Mouse (Mus musculus) macrophage (primary cell): Measurements from ENCODE around the gene Srgap3. TPM values are rescaled to one million over a fixed set of nuclear protein-coding genes. Genes with fewer than 3 reads are reported as not detected.

Experiments used
- H3K27ac ChIP-seq: fragments of 350-480 bp; formaldehyde crosslinking; 2 replicates; pipeline ENCODE4 v1.9.0; 2021
- H3K36me3 ChIP-seq: fragments of 350-480 bp; formaldehyde crosslinking; 2 replicates; pipeline ENCODE4 v1.9.0; 2021; ENCODE audit errors: inconsistent target
- H3K4me3 ChIP-seq: fragments of 350-480 bp; formaldehyde crosslinking; 2 replicates; pipeline ENCODE4 v1.9.0; 2021; ENCODE audit errors: inconsistent target
- H3K79me2 ChIP-seq: fragments of 350-480 bp; formaldehyde crosslinking; 2 replicates; pipeline ENCODE4 v1.9.0; 2021; ENCODE audit errors: inconsistent target
- WGBS: methylation state at CpG from one replicate; pipeline ENCODE4 v1.1.7; 2026; ENCODE audit warnings: inconsistent platforms; ENCODE audit not compliant: missing documents; 5-methylcytosine and 5-hydroxymethylcytosine counted together
- polyA plus RNA-seq: library from polyadenylated mRNA; stranded (reverse); fragments of 250-400 nt; gene quantifications from 3 replicates; pipeline ENCODE4 v1.2.4, GENCODE M21; 2018; ENCODE audit warnings: inconsistent platforms

The Srgap3 gene
- polyA plus RNA-seq, 1 experiment from 2014 or later = 0.42 TPM

- Histone ChIP-seq H3K36me3 (no peaks in the 10 kb centered on the region), H3K4me3 (no peak overlapping the region)
- 91% methylated on average over 3 of the region's 3 CpGs for WGBS
Observed at GRCm38 (mm10) chr6:112839391-112839790, 107.7 kb downstream of the Srgap3 start.

GRCm38 (mm10) chr6:112838879-112839278, 108.2 kb downstream of the Srgap3 start:
- Histone ChIP-seq H3K4me3 (no peak overlapping the region), H3K27ac (no peak overlapping the region), H3K36me3 (no peaks in the 10 kb centered on the region), H3K79me2 (no peaks in the 10 kb centered on the region)
- WGBS = 97% methylated on average over 2 of the region's 2 CpGs

More at GRCm38 (mm10) chr6:112839391-112839790, 107.7 kb downstream of the Srgap3 start:
- no peaks in the 10 kb centered on the region for H3K79me2 ChIP-seq
- H3K27ac ChIP-seq = no peak overlapping the region

- Histone ChIP-seq H3K27ac (no peak overlapping the region), H3K36me3 (no peaks in the 10 kb centered on the region), H3K4me3 (no peak overlapping the region), H3K79me2 (no peaks in the 10 kb centered on the region)
- WGBS = 96% methylated on average over 4 of the region's 4 CpGs
Observed at GRCm38 (mm10) chr6:112836712-112837111, 110.4 kb downstream of the Srgap3 start.

GRCm38 (mm10) chr6:112835413-112835812, 111.7 kb downstream of the Srgap3 start:
- no peak overlapping the region for H3K27ac ChIP-seq
- no peaks in the 10 kb centered on the region for H3K36me3 ChIP-seq
- H3K4me3 ChIP-seq = no peak overlapping the region
- 42% methylated on average over 4 of the region's 4 CpGs for WGBS
- no peaks in the 10 kb centered on the region for H3K79me2 ChIP-seq

- Histone ChIP-seq H3K4me3 (no peak overlapping the region), H3K36me3 (no peaks in the 10 kb centered on the region), H3K79me2 (no peaks in the 10 kb centered on the region), H3K27ac (no peak overlapping the region)
- WGBS = 100% methylated on average over 4 of the region's 5 CpGs
Observed at GRCm38 (mm10) chr6:112834430-112834829, 112.6 kb downstream of the Srgap3 start.

GRCm38 (mm10) chr6:112833763-112834162, 113.3 kb downstream of the Srgap3 start:
- Histone ChIP-seq H3K27ac (no peak overlapping the region), H3K36me3 (no peaks in the 10 kb centered on the region), H3K79me2 (no peaks in the 10 kb centered on the region), H3K4me3 (no peak overlapping the region)
- WGBS = 67% methylated on average over 6 of the region's 6 CpGs

- no peak overlapping the region for H3K4me3 ChIP-seq
- 93% methylated on average over 12 of the region's 12 CpGs for WGBS
- no peaks in the 10 kb centered on the region for H3K79me2 ChIP-seq
- H3K27ac ChIP-seq = no peak overlapping the region
- no peaks in the 10 kb centered on the region for H3K36me3 ChIP-seq
Observed at GRCm38 (mm10) chr6:112829196-112829595, 117.9 kb downstream of the Srgap3 start.

DNA sequence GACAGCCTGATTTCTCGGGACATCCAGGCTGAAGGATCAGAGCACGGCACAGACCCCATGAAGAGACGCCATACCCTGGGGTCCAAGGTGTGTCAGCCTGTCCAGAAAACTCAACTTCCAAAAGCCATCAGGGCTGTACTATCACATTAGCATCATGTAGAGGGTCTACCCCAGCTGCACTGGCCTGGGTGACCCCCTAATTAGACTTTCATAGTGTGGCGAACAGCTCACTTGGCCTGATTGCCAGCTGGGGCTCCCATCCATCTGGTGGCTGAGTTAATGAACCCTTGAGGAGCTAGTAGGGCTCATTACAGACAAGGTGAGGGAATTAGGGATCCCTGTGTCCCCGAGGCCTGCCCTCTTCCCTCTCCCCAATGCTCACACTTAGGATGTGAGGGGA, 118.6 kb downstream of the Srgap3 start:
- Histone ChIP-seq H3K4me3 (no peak overlapping the region), H3K36me3 (no peaks in the 10 kb centered on the region), H3K27ac (no peak overlapping the region), H3K79me2 (no peaks in the 10 kb centered on the region)
- 90% methylated on average over 5 of the region's 5 CpGs for WGBS

DNA sequence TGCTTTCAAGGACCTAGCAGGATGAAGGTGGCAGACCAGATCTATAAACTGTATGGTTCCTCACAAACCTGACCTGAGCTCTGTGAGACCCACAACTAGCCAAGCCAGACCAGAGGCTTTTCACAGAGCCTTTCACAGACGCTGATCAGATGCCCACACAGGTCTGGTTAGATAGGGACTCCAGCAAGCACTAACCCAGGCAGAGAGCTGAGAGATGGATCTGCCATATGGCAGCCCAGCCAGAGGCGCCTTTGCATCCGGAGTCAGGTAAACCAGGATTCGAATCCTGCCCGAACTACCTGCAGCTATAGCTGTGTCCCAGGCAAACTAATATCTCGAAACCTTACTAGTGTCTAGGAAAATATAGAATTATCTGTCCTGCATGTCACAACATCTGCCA, 121.4 kb downstream of the Srgap3 start:
- 89% methylated on average over 6 of the region's 6 CpGs for WGBS
- Histone ChIP-seq H3K36me3 (no peaks in the 10 kb centered on the region), H3K27ac (no peak overlapping the region), H3K4me3 (no peak overlapping the region), H3K79me2 (no peaks in the 10 kb centered on the region)

DNA sequence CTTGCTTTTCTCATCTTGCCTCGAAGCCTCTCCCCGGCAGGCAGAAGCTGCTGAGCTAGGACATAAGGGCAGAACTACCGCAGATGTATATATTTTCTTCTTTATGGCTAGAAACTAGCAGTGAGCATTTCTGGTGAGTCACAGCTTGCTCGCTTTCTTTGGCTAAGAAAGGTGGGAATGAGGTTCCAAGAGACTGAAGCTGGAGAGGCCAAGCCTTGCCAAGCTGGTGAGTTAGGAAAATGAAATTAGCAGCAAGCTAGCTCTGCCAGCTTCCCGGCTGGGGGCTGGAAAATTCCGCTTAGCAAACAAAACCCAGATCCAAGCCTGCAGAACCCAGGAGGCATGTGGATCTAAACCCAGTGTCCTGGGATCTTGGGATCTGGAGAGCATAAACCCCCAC, 124.0 kb downstream of the Srgap3 start:
- Histone ChIP-seq H3K79me2 (no peaks in the 10 kb centered on the region), H3K4me3 (no peak overlapping the region), H3K36me3 (no peaks in the 10 kb centered on the region), H3K27ac (no peak overlapping the region)
- 96% methylated on average over 5 of the region's 6 CpGs for WGBS

DNA sequence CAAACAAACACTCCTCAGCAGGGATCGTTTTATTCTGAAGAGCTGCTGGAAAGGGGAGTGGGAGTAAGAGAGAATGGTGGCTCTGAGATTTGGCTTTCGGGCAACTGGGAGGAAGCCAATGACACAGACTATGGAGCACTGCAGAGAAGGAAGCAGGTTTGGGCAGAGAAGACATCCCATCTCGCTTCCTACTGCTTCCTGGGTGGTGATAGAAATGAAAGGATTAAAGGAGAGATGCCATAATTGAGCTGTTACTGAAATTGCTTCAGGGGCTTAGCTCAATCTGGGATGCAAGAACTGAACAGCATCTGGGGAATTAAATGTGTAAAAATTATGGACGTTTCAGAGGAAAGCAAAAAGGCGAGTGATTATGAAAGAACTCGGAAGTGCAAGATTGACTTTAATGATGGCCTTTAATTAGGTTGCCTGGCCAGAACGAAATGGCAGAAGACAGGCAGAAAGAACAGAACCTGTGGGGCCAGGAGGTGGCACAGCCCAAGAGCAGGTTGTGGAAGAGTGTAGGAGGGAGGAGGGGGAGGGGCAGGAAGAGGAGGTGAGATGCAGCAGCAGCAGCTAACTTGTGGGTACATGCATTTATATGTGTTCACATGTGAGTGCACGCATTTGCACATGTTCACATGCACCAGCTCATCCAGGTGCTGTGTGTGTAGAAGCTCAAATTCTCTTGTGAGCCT, 126.6 kb downstream of the Srgap3 start:
- Histone ChIP-seq H3K4me3 (no peak overlapping the region), H3K36me3 (no peaks in the 10 kb centered on the region), H3K27ac (no peak overlapping the region), H3K79me2 (no peaks in the 10 kb centered on the region)
- 88% methylated on average over 8 of the region's 8 CpGs for WGBS

- H3K4me3 ChIP-seq = no peak overlapping the region
- H3K36me3 ChIP-seq = no peaks in the 10 kb centered on the region
- 90% methylated on average over 7 of the region's 7 CpGs for WGBS
- H3K27ac ChIP-seq = no peak overlapping the region
- H3K79me2 ChIP-seq = no peaks in the 10 kb centered on the region
Observed at GRCm38 (mm10) chr6:112818403-112818901, 128.6 kb downstream of the Srgap3 start.

GRCm38 (mm10) chr6:112815604-112816003, 131.5 kb downstream of the Srgap3 start:
- no peak overlapping the region for H3K4me3 ChIP-seq
- no peak overlapping the region for H3K27ac ChIP-seq
- H3K79me2 ChIP-seq = no peaks in the 10 kb centered on the region
- WGBS = 95% methylated on average over 5 of the region's 6 CpGs
- no peaks in the 10 kb centered on the region for H3K36me3 ChIP-seq

GRCm38 (mm10) chr6:112814525-112815086, 132.5 kb downstream of the Srgap3 start:
- Histone ChIP-seq H3K79me2 (no peaks in the 10 kb centered on the region), H3K4me3 (no peak overlapping the region), H3K36me3 (no peaks in the 10 kb centered on the region), H3K27ac (no peak overlapping the region)
- 93% methylated on average over 5 of the region's 5 CpGs for WGBS

- H3K27ac ChIP-seq = no peak overlapping the region
- 95% methylated on average over 6 of the region's 7 CpGs for WGBS
- no peaks in the 10 kb centered on the region for H3K79me2 ChIP-seq
- no peaks in the 10 kb centered on the region for H3K36me3 ChIP-seq
- no peak overlapping the region for H3K4me3 ChIP-seq
Observed at GRCm38 (mm10) chr6:112812884-112813283, 134.2 kb downstream of the Srgap3 start.
